Mouse (Mus musculus) layer of hippocampus, postnatal 10 days (tissue): ENCODE results near the gene Pcgf3. TPM values are rescaled to one million over a fixed set of nuclear protein-coding genes. Genes with fewer than 3 reads are reported as not detected.
"Not testable (repeated sequence)": the region's sequence is repeated elsewhere in the genome, so short reads cannot be mapped to it uniquely, and the experiment has no call there.

ENCODE experiments used
- DNase-seq, 2 experiments: peaks; one replicate each; pipeline ENCODE4 v3.0.0; 2021; ENCODE audit warnings: low spot score in 2 of 2
- total RNA-seq, 2 experiments: library from RNA; stranded (reverse); gene quantifications; 2 replicates each; pipeline ENCODE4 v1.2.3; 2021

Gene Pcgf3
- total RNA-seq, 2 experiments from 2014 or later: 69.3 to 71.4 TPM

DNA sequence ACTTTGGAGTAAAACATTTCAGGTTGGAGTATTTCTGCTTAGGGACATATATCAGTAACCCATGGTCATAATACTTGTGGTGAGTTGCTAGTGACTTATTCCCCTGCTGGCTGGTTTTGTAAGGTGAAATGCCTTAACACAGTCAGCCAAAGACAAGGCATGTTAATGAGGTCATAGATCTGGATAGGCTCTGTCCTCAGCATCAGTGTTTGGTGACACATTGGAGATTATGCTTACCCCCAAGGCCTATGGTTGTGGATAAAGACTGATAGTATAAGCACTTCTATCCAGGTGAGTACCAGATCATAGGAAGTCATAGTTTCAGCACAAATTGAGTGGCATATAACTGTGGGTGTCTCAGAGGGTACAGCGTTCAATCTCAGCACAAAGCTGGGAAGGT, 5.6 kb downstream of the Pcgf3 start:
- DNase-seq: no peak

DNA sequence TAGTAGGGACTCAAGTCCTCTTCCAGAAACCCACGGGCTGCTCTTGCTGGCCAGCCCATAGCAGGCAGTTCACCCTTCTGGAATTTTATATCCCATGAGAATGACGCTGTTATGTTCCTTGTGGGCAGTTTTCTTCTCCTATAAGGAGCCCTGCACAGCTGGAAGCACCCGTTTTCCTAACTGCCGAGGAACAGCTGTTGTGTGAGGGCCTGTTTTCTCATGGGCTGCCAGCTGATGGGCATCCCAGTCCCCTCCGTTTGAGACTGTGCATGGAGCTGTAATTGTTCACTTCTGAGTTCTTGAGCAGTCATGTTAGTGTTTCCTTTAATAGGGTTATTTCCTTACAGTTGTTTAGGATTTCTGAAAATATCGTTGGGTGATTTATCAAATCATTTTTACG, 8.6 kb downstream of the Pcgf3 start:
- DNase-seq: no peak

DNA sequence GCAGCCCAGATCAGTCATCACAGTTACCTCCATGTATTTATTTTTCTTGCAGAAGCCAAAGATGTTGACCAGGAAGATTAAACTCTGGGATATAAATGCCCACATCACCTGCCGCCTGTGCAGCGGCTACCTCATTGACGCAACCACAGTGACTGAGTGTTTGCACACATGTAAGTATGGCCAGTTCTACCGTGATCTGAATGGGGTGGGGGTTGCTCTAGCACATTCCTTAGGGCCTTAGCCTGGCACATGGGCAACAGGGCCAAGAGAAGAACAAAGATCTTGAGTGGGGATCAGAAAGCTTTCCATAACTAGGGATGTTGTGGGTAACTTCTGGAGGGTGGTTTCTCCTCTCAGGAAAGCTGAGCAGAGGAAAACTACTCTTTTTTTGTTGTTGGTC, 12.7 kb downstream of the Pcgf3 start:
- no peak for DNase-seq

GRCm38 (mm10) chr5:108475977-108476376, 14.9 kb downstream of the Pcgf3 start:
- DNase-seq: no peak

DNA sequence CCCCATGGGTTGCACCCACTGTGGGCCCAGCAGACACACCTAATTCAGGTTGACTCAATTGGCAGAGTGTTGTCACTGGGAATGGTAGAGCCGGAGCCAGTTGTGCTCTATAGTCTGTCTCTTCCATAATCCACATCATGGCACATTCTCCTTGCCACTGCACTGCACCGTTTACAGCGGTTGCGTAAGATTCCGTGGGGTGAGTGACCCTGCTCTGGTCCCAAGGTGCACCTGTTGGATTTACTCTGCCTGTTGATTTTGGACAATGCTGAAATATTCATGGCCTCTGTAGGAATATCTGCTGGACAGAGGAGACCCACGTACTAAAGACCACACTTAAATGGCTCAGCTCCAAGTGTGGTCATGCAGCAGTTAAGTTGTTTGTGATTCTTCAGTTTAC, 22.0 kb downstream of the Pcgf3 start:
- no peak for DNase-seq

DNA sequence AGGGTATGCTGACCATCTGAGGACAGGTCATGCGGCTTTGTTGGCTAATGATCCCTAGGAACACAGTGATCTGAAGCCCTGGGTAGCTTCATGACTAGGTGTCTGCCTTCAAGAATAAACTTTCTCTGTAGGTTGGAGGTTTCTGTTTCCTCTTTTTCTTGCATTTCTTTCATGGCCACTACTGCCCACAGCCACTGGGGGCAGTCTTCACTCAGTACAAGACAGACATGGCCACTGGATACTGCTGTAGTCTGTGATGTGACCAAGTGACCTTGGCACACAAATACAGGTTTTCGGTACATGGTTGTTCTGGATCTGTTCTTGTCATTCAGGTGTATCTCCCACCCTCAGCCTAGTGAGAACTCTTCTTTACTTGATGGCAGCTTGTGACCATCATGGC, 24.2 kb downstream of the Pcgf3 start:
- peak in 1 of 2 experiments; percentile 33 for DNase-seq

DNA sequence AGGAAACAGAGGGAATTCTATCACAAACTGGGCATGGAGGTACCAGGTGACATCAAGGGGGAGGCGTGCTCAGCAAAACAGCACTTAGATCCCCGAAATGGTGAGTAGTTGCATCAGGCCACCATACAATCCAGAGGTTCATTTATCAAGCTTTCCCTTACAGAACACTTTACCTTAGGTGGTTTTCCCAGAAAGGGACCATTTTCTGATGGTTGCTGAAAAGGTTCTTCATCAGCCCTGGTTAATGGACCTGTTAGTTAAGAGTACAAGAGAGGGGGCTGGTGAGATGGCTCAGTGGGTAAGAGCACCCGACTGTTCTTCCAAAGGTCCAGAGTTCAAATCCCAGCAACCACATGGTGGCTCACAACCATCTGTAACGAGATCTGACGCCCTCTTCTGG, 25.1 kb downstream of the Pcgf3 start:
- not testable (repeated sequence) for DNase-seq

- DNase-seq: no peak
These were observed 40.5 kb downstream of the Pcgf3 start for GRCm38 (mm10) chr5:108501573-108501972.

DNA sequence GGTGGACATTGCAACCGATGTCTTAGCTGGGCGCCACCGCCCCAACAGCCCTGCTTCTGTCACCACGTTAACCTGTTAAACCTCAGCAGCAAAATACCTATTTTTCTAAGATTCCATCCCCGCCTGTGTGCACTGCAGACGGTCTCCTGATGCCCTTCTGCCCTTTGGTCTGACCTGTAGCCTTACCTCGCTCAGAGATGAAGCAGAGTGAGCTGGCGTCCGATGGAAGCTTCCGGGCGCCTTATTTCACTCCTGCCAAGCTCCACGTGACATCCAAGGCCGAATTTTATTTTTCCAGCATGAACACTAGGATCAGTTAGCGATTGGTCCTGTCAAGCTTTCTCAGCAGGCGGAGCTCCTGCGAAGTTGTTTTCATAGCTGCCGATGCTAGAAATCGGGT, 41.3 kb downstream of the Pcgf3 start:
- DNase-seq: no peak

GRCm38 (mm10) chr5:108515581-108516361, 54.7 kb downstream of the Pcgf3 start:
- no peak for DNase-seq

GRCm38 (mm10) chr5:108516655-108517054, 55.6 kb downstream of the Pcgf3 start:
- DNase-seq: no peak

GRCm38 (mm10) chr5:108518106-108518885, 57.3 kb downstream of the Pcgf3 start:
- DNase-seq: no peak

GRCm38 (mm10) chr5:108518951-108519350, 57.9 kb downstream of the Pcgf3 start:
- no peak for DNase-seq

DNA sequence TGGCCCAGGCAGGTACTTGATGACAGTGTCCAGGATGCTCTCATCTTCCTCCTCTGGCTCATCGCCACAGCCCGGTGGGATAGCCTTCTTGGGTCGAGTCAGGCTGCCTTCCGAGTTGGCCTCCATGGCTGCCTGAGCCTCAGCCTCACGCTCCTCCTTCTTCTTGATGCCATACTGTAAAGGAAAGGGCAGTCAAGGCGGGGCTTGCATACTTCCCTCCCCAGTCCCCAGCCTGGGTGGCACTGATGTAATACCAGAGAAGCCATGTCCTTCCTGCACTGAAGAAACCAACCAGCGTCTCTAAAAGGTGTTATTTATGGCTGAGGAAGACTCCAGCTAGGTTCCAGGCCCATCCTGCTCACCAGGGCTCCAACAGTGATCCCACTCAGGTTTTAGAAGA, 59.1 kb downstream of the Pcgf3 start:
- DNase-seq: no peak

- no peak for DNase-seq
These were observed 60.0 kb downstream of the Pcgf3 start for GRCm38 (mm10) chr5:108521016-108521415.

DNA sequence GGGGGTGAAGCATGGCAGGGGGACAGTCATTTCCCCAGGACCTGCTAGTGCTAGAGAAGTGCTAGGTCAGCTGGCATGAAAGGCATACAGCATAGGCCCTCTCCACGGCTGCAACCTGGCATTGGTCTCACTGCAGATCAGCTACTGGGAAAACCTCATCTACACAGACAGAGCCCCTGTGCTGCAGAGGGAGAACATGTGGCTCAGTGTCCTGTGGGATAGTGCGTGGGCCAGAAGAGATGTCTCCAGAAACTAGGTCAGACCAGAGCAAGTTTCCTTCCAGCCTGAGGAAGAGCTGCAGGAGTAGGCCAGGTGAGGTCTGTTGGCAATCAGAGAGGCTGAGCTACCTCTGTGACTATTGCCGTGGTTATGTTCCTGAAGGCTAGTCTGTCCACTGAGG, 60.9 kb downstream of the Pcgf3 start:
- no peak for DNase-seq

GRCm38 (mm10) chr5:108522597-108522996, 61.6 kb downstream of the Pcgf3 start:
- DNase-seq: no peak

DNA sequence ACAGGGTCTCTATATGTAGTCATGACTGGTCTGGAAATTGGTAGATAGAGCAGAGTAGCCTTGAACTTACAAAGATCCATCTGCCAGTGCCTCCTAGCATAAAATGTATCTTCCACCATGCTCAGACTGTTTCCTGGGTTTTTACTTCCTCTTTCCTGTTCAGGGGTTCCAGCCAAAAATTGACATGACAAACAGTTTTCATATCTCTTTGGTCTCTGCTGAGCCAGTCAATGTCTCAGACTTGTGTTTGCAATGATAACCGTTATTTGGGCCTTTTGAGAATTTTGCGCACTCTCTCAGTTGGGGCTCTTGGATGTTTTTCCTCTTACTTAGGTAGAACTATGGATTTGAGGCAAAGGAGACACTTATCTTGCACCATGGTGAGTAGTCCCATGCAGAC, 73.2 kb downstream of the Pcgf3 start:
- DNase-seq: no peak

DNA sequence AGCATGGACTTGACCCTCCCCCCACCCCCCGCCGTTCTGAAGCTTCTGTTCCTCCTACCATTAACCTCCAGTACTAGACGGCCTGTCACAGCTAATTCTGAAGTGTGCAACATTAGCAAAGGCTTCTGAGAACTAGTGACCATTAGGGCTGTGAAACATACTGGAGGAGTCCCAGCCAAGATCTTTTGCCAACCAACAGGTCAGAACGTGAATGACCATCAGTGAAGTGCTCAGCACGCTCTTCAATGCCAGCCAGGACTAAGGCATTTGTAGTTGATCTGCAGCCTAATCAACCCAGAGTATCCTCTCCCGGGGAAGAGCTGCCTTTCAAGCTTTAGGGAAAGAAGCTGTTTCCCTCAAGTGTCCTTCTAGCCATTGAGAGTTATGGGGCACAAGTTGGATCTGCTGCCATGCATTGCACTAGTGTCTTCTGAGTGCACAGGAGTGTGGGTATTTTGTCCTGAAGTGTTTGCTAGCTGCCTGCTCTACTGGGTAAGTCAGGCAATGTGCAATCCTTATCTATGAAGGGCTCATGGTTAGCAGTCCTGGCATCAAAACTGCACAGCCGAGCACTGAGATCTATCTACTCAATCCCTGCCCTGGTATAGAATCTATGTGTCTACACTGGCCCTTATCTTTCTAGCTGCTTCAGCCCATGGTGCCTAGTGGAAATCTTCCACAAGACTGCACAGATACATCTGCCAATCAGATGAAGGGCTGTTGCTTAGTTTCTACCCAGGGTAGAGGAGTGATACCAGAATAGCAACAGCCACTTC, 82.7 kb downstream of the Pcgf3 start:
- no peak for DNase-seq

- no peak for DNase-seq
These were observed 86.6 kb downstream of the Pcgf3 start for GRCm38 (mm10) chr5:108547636-108548035.

DNA sequence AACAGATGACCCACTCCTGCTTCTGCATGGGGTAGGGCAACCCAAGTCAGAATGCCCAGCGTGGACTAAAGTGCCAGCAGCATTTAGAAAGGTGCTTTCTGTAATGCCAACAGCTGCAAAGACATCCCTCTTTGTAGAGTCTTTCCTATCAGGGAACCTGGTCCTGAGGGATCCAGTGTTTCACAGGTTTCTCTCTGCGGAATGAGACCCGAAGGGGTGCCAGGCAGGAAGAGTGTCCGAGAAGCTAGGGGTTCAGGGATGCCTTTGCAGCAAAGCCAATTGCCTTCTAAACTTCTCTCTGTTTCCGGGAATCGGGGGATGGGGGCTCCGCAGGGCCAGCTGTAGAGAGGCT, 88.1 kb downstream of the Pcgf3 start:
- no peak for DNase-seq
